Mouse (Mus musculus): ENCODE data around the gene Fbxl16.

Fbxl16 gene

DNA sequence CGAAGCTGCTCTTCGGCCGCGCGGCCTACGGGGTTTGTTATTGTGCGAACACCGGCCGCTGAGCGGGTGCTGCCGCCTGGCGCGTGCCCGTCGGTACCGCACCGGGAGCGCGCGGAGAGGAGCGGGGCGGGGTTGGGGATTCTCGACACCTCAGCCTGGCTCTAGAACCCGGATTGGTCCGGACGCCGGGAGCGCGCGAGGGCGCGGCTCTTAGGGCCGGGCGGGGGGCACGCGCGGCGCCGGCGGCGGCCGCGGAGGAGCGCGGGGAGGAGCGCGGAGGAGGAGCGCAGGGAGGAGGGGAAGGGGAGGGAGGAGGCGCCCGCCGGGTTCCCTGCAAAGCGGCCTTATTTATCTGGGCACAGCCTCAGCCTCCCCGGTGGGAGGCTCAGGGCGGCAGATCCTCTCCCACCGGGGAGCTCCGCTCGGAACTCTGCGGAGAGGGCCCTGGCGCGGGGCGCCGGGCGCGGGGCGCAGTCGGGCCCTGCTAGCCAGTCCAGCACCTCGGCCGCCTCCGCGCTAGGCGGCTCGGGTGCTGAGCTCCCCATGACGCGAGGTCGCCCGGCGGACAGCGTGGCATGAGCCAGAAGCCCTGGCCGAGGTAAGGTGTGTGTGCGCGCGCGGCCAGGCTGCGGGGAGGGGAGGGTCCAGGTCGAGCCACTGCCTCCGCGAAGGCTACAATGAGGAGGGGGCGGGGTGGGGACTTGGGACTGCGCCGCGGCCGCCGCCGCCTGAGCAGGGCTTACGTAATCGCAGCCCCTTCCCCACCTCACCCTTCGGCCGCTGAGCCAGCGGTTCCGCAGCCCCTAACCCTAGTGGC, at the start of gene Fbxl16:
Gene Fbxl16 (plus strand): TSS at position 297 of the 817 bp plus-strand sequence.
- in situ Hi-C loops (cut with MboI, MseI), result no loop called here

DNA sequence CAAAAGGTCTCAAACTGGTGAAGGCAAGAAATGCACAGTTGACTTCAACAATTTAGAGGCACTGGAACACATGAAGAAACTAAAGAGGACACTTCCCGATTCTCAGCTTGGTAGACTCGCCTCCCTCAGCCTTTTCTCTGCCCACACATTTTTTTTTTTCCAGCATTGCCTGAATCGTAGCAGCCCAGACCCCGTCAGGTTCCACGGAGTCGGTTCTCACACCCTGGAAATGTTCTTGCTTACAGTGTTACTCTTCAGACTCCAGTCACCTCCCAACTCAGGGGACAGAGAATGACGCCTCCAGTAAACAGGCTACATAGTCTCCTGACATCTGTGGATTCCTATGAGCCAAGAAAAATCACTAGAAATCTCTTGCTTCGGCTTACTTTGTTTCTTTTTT, 48.7 kb upstream of the Fbxl16 start:
- in situ Hi-C loops (cut with MboI, MseI), result no loop called here

DNA sequence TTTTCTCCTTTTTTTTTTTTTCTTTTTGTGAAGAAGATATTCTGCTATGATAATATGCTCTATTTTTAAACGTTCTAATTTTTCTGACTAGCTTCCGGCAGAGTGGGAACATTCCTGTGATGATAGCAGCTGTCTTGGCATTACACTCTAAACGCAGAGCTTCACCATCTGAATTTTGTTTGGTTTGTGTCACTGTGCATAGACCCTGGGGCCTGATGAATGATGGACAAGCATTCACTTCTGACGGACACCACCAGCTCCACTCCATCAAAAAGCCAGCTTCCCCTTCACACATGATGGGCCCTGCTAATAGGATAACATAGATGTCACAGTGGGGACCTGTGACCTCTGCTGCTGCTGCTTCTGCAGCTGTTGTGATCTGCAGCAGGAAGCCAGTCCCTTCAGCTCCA, 47.3 kb upstream of the Fbxl16 start:
- in situ Hi-C loops (cut with MboI, MseI), result no loop called here

DNA sequence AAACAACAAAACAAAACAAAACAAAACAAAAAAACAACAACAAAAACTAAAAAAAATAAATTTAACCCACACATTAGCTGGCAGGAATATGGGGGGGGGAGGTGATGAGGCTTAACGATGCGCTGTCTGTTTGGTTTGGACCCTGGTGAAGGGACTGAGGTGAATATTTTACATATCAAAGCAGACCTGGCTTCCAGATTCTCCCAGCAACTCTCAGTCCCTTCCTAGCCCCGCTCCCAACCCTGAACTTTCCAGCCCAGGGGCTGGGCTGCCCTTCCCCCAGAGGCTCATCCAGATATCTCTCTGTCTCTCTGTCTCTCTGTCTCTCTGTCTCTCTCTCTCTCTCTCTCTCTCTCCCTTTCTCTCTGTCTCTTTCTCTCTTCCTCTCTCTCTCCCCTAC, 46.3 kb upstream of the Fbxl16 start:
- in situ Hi-C loops (cut with MboI, MseI), result no loop called here

DNA sequence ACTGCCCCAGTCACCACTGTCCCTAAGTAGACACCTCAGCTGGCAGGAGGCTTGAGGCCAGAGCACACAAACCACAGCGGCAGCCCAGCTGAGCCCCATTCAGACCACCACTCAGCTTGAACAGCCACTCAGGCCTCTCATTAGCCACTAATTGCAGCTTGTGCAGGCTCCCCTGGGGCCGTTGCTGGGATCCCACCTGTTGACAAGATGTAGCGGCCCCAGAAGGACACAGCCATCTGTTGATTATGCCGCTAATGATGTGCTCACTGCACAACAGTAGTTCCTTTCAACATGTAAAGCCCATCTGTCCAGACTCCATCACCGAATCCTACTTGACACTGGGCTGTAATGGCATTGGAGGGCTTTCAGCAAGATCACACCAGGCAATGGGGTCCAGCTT, 43.0 kb upstream of the Fbxl16 start:
- in situ Hi-C loops (cut with MboI, MseI), result loop anchor here (5.0 kb wide), 1 partner anchor 36 kb away; no protein-coding TSS in a partner anchor

DNA sequence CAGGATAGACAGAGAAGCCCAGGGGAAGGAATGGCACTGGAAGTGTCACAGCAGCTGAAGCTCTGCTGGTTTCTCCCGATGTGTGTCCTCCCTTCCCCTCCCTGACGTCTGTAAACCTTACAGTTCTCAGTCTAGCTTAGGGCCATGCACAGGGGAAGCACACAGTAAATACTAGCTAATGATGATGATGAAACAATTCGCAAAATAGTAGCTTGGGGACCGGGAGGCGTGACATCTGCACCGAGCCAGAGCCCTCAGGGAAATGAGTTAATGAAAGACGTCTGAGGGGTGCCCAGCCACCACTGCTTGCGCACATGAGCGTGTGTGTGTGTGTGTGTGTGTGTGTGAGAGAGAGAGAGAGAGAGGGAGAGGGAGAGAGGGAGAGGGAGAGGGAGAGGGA, 39.6 kb upstream of the Fbxl16 start:
- in situ Hi-C loops (cut with MboI, MseI), result loop anchor here (5.0 kb wide), 1 partner anchor 33 kb away; no protein-coding TSS in a partner anchor

- in situ Hi-C loops (cut with MboI, MseI), result no loop called here
These were observed 35.2 kb upstream of the Fbxl16 start, which contains the start of gene Narfl for GRCm38 (mm10) chr17:25773549-25774120. Gene Narfl (plus strand): TSS chr17:25773776.

DNA sequence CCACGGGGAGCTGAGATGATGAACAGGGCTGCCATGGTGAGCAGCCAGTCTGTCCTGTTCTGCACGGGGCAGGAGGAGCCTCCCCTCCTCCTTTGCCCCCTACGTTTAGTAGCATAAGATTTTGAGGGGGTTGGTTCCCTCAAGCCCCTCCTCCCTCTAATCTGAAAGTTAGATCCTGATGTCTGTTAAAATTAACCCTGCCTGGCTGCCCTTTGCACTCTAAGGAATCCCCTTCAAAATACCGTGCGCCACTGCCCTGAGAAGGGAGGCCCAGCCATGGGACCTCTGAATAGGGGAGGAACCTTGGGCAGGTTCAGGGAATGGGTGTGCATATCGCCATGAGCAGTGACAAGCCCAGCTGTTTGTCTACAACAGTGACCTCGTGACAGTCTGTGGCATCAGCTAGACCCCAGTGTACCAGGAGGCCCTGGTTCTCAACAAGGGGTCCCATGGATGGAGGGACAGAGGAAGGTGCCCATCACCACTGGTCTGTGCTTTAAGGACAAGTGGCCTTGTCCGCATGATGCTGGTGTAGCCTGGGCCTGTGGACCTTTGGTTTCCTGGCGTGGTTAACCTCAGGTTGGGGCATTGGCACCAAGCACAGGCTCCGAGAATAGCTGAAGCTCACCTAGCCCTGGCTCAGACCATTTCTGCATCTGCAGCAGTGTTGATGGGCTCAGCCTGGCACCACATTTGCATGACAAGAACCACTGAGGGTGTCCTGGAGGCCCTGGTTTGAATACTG, 33.4 kb upstream of the Fbxl16 start:
- in situ Hi-C loops (cut with MboI, MseI), result no loop called here

GRCm38 (mm10) chr17:25777948-25778347, 30.9 kb upstream of the Fbxl16 start:
- in situ Hi-C loops (cut with MboI, MseI), result no loop called here

DNA sequence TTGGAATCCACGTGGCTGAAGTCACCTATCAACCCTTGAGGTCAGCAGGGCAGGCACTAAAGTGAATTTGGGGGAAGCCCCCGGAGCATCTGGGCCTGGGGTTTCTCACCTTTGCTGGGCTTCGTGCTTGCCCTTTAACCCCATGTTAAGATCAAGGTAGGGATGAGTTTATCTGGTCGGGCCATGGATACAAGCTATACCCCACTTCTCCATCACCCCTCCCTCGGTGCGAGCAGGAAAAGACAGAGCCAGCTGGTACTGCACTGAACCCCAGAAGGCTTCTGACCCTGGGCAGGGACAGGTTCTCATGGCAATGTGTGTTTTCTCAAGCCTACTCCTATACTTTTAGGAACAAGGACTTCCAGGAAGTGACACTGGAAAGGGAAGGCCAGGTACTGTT, 27.5 kb upstream of the Fbxl16 start:
- in situ Hi-C loops (cut with MboI, MseI), result no loop called here

- in situ Hi-C loops (cut with MboI, MseI), result no loop called here
These were observed 25.8 kb upstream of the Fbxl16 start for GRCm38 (mm10) chr17:25783086-25783485.

- in situ Hi-C loops (cut with MboI, MseI), result no loop called here
These were observed 24.9 kb upstream of the Fbxl16 start for GRCm38 (mm10) chr17:25783861-25784574.

- in situ Hi-C loops (cut with MboI, MseI), result no loop called here
These were observed 23.6 kb upstream of the Fbxl16 start, which contains the start of gene Haghl for GRCm38 (mm10) chr17:25785281-25785745. Gene Haghl (minus strand): TSS chr17:25785673.

- in situ Hi-C loops (cut with MboI, MseI), result no loop called here
These were observed 22.6 kb upstream of the Fbxl16 start, which contains the start of gene Ccdc78 for GRCm38 (mm10) chr17:25786280-25786679. Gene Ccdc78 (plus strand): TSS chr17:25786580.

GRCm38 (mm10) chr17:25786781-25787504, 21.9 kb upstream of the Fbxl16 start:
- in situ Hi-C loops (cut with MboI, MseI), result no loop called here

GRCm38 (mm10) chr17:25791320-25791842, 17.5 kb upstream of the Fbxl16 start:
- in situ Hi-C loops (cut with MboI, MseI), result no loop called here

- in situ Hi-C loops (cut with MboI, MseI), result no loop called here
These were observed 16.9 kb upstream of the Fbxl16 start for GRCm38 (mm10) chr17:25791843-25792527.

- in situ Hi-C loops (cut with MboI, MseI), result no loop called here
These were observed 16.3 kb upstream of the Fbxl16 start, which contains the start of gene Fam173a for GRCm38 (mm10) chr17:25792615-25793014. Gene Fam173a (minus strand): TSS chr17:25792901.

GRCm38 (mm10) chr17:25794197-25794596, 14.7 kb upstream of the Fbxl16 start:
- in situ Hi-C loops (cut with MboI, MseI), result no loop called here

DNA sequence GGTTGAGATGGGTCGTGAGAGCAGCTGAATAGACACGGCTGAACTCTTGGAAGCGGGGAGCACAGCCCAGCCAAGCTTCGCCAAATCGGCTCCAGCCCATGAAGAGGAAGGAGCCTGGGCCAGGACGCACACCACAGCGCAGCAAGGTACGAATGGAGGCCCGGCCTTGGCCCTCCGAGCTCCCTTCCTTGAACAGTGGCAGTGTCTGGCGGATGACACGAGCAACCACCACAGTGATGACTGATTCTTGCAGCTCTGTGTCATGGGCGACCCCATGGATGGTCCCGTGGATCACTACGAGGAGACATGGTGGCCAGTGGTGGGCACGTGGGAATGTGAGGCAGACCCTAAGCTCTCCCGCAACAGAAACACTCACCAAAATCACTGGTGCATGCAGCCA, 13.9 kb upstream of the Fbxl16 start:
- in situ Hi-C loops (cut with MboI, MseI), result loop anchor here in 1 of 2 experiments (5.0 kb wide), 1 partner anchor 63 kb away; no protein-coding TSS in a partner anchor

Measured in T-helper 17 cell (primary cell).